Mouse (Mus musculus) retina, embryonic 14.5 days (tissue): ENCODE data around the gene Ambra1.

Experiments
- DNase-seq: peaks from one replicate; pipeline ENCODE4 v3.0.0-alpha.2; 2015; ENCODE audit warnings: low spot score

Gene Ambra1

GRCm38 (mm10) chr2:91934826-91935525 lies 205.0 kb downstream of the Ambra1 start:
- no peak for DNase-seq

DNA sequence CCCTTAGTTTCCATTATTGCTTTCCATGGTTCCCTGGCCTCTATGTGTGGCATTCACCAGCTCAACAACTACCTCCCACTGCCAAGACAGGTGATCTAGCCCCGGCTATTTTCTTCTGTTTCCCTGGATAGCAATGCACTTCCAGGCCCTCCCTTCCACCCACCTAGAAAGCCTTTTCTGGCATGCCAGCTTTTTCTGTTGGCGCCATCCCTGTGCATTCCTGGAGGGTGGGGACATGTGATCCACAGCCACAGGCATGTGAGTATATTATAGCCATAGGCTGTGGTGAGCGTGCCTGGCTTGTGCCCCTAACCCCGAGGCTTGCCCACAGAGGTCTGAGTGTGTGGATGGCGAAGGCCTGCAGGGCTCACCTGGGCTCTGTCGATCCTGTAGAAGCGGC lies 206.2 kb downstream of the Ambra1 start:
- no peak for DNase-seq

DNA sequence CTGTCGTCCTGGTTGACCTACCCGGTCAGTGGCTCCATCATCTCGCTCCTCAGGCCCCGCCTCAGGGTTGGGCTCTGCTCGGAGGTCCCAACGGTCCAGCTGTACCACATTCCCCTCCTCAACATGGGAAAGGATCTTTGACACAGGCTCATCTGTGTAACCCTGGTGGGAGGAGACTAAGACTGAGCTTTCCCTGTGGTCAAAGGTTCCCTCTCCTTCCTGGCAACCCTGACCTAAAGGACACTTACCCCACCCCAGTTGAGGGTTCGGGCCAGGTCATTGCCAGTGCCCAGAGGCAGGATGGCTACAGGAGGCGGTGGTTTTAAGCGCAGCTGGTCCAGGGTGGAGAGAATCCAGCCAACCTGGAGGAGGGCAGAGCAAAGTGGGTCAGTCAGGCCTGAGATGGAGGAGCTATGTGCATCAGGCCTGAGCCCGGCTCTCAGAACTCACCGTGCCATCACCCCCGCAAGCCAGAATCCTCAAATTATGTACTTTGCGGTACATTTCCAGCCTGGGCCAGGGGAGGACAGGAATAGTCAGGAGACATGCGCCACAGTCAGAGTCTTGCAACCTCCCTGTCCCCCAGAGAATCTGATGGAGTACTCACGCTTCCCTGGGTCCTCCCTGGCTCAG lies 209.5 kb downstream of the Ambra1 start:
- DNase-seq: no peak

DNA sequence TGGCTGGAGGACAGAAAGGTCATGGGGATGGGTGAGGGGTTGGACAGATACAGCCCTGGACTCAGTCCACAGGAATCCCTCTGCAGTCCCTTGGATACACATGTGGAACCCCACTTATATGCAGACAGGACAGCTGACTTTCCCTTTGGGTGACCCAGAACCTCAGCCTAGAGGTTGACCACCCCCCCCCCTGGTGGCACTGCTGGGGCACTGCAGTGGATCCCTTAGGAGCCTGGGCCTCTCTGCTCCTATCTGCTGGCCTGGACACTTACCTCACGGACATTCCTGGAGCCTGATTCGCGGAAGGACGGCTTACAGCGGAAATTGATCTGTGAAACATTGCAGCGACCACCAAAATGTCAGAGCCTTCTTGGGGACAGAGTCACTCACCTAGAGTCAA lies 212.4 kb downstream of the Ambra1 start:
- DNase-seq: peak; percentile 44

GRCm38 (mm10) chr2:91944170-91944950 lies 214.4 kb downstream of the Ambra1 start:
- DNase-seq: peak; percentile 89

DNA sequence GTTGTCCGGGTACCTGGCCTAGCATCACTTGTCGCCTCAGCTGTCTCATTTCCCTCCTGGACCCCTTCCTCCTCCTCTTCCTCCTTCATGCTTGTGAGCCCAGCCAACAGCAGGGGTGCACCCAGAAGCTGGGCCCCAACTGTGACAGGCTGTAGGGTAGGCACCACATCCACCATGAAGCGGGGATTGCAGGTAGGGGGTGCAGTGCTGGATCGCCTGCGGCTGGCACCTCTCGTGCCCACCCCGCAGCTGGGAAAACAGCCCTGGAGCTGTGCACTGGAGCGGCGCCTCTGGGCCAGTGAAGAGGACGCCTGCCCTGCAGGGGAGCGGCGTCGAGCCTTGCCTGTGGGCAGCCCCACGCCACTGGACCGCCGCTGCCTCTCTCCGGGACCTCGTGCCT lies 215.5 kb downstream of the Ambra1 start, which contains the start of gene Gm9821:
TSS of gene Gm9821 (plus strand) at position 221 of the 400 bp plus-strand sequence.
- DNase-seq: no peak

DNA sequence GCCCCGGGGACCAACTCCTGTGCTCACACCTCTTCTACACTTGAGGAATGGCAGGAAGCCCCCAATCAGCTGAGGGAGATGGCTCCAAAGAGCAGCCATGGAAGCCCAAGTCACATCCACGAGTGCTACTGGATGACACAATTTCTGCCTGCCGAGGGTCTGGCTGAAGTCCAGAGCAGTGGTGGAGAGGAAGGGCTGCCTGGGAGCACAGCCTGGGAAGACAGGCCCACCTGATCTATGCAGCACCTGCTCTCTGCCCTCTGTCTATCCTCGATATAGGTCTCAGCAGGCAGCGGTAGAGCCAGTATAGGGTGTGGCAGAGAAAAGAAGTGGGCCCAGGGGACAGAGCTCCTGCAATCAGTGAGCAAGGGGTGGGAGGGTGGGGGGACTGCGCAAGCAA lies 216.9 kb downstream of the Ambra1 start:
- DNase-seq: no peak

DNA sequence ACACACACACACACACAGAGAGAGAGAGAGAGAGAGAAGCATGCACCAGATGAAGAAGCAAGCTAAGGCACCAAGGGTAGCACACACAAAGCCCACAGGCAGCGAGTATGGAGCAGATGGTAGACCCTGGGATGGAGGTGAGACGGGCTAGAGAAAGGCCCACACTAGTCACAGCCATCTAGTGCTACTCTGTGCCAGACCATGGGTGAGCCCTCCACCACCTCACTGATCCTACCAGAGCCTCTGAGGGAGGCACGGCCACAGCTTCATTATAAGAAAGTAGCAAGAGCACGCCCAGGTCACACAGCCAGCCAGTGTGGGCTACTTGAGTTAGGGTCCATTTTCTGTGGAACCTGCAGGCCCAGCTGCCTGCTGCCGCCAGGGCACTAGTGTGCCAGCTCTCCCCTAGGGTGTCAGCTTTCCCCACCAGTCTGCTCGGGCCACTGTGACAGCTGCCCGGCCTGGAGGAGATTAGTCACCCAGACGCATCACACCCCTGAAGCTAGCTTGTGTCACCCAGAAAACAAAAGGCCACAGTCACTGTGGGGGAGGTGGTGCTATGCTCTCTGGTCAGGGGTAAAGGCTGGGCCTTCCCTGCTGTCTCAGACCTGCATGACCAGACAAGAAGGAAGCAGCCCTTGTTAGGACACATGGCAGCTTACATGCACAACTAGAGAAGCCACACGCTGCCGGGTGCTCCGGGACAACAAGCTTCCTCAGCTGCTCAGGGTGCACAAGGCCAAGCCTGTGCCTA lies 217.6 kb downstream of the Ambra1 start:
- DNase-seq: peak; percentile 36

DNA sequence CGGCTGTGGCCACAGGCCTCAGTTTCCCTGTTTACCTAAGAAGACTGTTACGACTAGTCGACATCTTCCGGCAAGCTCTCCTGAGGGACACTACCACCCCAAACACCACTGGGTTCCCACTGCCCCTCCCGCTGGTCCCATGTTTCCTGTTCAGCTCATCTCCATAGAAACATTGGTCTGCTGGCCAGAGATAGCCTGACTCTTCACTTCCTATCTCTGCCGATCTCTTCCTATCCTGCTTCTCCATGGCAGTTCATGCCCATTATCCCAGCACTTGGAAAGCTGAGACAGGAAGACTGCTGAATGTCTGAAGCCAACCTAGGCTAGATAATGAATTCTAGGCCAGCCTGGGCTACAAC lies 218.2 kb downstream of the Ambra1 start:
- DNase-seq: no peak

DNA sequence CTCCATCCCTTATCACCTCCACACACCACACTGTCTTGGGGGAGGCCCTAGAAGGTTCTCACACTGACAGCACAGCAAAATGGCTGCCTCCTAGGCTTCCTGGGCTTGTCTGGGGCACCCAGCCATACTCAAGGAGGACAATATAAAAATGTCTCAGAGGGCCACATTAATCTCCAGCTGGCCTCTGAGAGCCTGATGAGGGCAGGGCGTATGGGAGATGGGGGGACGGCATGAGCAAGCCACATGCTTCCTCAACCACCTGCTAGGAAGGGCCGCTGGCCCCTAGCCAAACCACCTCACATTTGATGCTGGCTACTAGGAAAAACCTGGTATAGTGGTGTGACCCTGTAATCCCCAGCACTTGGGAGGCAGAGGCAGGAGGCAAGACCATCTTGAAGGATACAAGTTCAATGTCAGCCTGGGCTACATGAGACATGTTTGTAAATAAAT lies 218.9 kb downstream of the Ambra1 start:
- no peak for DNase-seq

GRCm38 (mm10) chr2:91949411-91950274 lies 219.7 kb downstream of the Ambra1 start:
- no peak for DNase-seq

GRCm38 (mm10) chr2:91950275-91951085 lies 220.5 kb downstream of the Ambra1 start:
- DNase-seq: peak; percentile 73

DNA sequence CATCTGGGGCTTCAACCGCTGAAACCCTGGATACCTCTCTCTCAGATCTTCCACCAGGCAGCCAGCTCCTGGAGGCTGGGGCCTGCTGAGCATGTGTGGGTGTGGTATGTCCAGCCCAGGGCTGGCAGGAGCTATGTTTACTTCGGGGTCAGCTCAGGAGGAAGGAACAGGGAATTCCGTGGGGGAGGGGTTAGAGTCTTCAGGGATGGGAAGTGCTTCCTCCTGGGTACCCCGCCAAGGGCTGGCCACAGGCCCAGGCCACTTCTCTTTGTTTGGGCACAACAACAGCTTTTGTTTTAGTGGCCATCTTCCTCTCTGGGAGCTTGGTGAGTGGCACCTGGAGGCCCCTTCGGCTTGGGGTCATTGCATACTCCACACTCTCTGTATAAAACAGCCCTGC lies 223.9 kb downstream of the Ambra1 start:
- no peak for DNase-seq

GRCm38 (mm10) chr2:91955121-91955591 lies 225.2 kb downstream of the Ambra1 start:
- DNase-seq: no peak

DNA sequence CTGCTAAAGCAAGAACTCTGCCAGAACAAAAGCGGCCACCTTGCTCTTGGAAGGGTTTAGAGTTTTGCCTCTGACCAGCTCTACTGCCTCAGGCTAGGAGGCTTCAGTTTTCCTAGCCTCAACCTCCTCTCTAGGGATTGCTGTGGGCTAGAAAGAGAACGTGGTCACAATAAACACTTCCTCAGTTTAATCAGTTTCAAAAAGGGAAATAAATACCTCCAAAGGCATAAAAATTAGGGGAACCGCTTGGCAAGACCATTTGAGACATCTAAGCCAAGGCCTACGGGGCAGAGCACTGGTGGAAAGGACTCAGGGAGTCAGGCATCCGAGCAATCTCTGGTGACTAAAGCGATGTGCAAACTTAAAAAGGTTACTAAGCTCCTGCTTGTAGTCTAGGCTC lies 225.9 kb downstream of the Ambra1 start:
- DNase-seq: no peak

- no peak for DNase-seq
Observed at GRCm38 (mm10) chr2:91957096-91957495, 227.2 kb downstream of the Ambra1 start.

DNA sequence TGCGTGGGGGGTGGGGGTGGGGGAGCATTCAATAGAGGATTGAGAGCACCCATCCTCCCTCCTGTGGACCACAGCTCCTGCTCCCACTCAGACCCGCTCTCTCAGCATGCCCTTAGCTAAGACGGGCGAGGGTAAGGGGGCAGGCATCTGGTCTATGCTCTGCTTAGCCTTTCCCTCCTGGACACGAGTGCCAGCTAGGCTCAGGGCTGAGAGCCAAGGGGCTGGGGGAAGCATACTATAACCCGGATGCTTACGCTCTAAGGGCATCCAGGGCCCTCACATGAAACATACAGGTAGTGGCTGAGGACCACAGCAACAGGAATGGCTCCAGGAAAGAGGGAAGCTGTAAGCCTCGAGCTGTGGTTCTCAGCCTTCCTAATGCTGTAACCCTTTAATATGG lies 228.1 kb downstream of the Ambra1 start:
- DNase-seq: no peak

DNA sequence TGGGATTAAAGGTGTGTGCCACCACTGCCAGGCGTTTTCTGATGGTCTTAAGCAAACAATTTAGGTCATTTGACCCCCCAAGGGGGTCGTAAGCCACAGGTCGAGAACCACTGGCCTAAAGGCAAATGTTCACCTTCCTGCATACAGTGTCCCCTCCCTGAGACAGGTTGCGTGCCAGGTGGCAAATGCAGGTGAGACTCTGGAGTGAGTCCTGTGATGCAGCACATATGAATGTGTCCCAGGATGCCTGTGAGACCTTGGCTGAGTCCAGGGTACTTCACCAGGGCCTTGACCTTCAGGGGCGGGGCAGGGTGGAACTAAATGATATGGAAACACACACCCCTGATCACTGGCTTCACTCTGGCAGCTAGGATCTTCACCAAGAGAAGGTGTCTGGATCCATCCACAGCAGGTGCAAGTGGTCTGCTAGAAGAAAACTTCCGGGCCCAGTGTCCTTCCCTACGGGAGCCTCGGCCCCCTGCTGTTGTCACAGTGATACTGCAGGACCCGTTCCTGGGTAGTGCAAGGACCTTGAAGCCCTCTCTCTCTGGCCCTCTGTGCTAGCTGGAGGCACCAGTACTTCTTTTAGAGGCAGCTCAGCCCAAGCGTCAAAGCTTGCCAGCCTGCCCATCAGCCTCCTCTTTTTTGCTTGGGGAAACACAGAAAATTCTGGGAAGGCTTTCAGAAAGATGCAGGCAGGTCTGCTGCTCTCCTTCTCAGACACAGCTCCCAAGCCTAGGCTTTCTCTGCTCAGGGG lies 228.9 kb downstream of the Ambra1 start:
- DNase-seq: peak; percentile 77
